Mouse (Mus musculus): ENCODE measurements around the gene Lamb3. TPM values are rescaled to one million over a fixed set of nuclear protein-coding genes. Genes with fewer than 3 reads are reported as not detected.

Gene Lamb3
- polyA plus RNA-seq, 1 experiment from 2014 or later, result 4.3 TPM

GRCm38 (mm10) chr1:193174143-193174733, 33.3 kb upstream of the Lamb3 start:
- Histone ChIP-seq H3K9me3 (ENCODE audit: control insufficient read depth, low read length) (no peaks in the 10 kb centered on the region), H3K4me1 (ENCODE audit: control insufficient read depth, insufficient read depth, low read length) (peaks cover 30% of the 10 kb centered on the region), H3K4me2 (ENCODE audit: low read depth, low read length) (peak overlapping the region; percentile 79), H3K4me3 (ENCODE audit: low read length) (peak overlapping the region; percentile 74), H3K27me3 (replicated peaks; ENCODE audit: control insufficient read depth, insufficient read depth, low read length) (no peaks in the 10 kb centered on the region), H3K9ac (ENCODE audit: low read depth, low read length) (peak overlapping the region; percentile 77), H3K27ac (ENCODE audit: low read length) (peak overlapping the region; percentile 82), H3K36me3 (ENCODE audit: control insufficient read depth, insufficient read depth, low read length) (no peaks in the 10 kb centered on the region)
- no peak for ATAC-seq
- WGBS, result 72% methylated on average over 13 of the region's 13 CpGs

GRCm38 (mm10) chr1:193181104-193181503, 26.4 kb upstream of the Lamb3 start:
- no peak overlapping the region for H3K4me3 ChIP-seq (ENCODE audit: low read length)
- H3K9ac ChIP-seq (ENCODE audit: low read depth, low read length), result no peak overlapping the region
- no peaks in the 10 kb centered on the region for H3K27me3 ChIP-seq (replicated peaks; ENCODE audit: control insufficient read depth, insufficient read depth, low read length)
- H3K9me3 ChIP-seq (ENCODE audit: control insufficient read depth, low read length), result no peaks in the 10 kb centered on the region
- ATAC-seq, result peak; percentile 77
- peak overlapping the region; percentile 59 for H3K27ac ChIP-seq (ENCODE audit: low read length)
- no peak overlapping the region for H3K4me2 ChIP-seq (ENCODE audit: low read depth, low read length)
- WGBS, result 57% methylated on average over 3 of the region's 3 CpGs
- H3K4me1 ChIP-seq (ENCODE audit: control insufficient read depth, insufficient read depth, low read length), result peaks cover 8% of the 10 kb centered on the region; the same call in 1 of the 2 replicates
- no peaks in the 10 kb centered on the region for H3K36me3 ChIP-seq (ENCODE audit: control insufficient read depth, insufficient read depth, low read length)

- ATAC-seq, result 0 out of 2 replicates have a peak, but pooled peaks have one; percentile 12
- H3K27me3 ChIP-seq (replicated peaks; ENCODE audit: control insufficient read depth, insufficient read depth, low read length), result no peaks in the 10 kb centered on the region
- no peaks in the 10 kb centered on the region for H3K9me3 ChIP-seq (ENCODE audit: control insufficient read depth, low read length)
- WGBS, result 52% methylated on average over 6 of the region's 6 CpGs
- no peaks in the 10 kb centered on the region for H3K36me3 ChIP-seq (ENCODE audit: control insufficient read depth, insufficient read depth, low read length)
- peaks cover 25% of the 10 kb centered on the region for H3K4me1 ChIP-seq (ENCODE audit: control insufficient read depth, insufficient read depth, low read length)
- no peak overlapping the region for H3K9ac ChIP-seq (ENCODE audit: low read depth, low read length)
- H3K27ac ChIP-seq (ENCODE audit: low read length), result peak overlapping the region; percentile 85
- H3K4me2 ChIP-seq (ENCODE audit: low read depth, low read length), result no peak overlapping the region
- no peak overlapping the region for H3K4me3 ChIP-seq (ENCODE audit: low read length)
These were observed 19.2 kb upstream of the Lamb3 start for GRCm38 (mm10) chr1:193188257-193188656.

- no peaks in the 10 kb centered on the region for H3K9me3 ChIP-seq (ENCODE audit: control insufficient read depth, low read length)
- ATAC-seq, result peak; percentile 96
- peak overlapping the region; percentile 85 for H3K27ac ChIP-seq (ENCODE audit: low read length)
- peak overlapping the region; percentile 35; the same call in 1 of the 2 replicates for H3K9ac ChIP-seq (ENCODE audit: low read depth, low read length)
- peak overlapping the region; percentile 11; the same call in 1 of the 2 replicates for H3K4me2 ChIP-seq (ENCODE audit: low read depth, low read length)
- H3K27me3 ChIP-seq (replicated peaks; ENCODE audit: control insufficient read depth, insufficient read depth, low read length), result no peaks in the 10 kb centered on the region
- no peaks in the 10 kb centered on the region for H3K36me3 ChIP-seq (ENCODE audit: control insufficient read depth, insufficient read depth, low read length)
- no peak overlapping the region for H3K4me3 ChIP-seq (ENCODE audit: low read length)
- peaks cover 25% of the 10 kb centered on the region for H3K4me1 ChIP-seq (ENCODE audit: control insufficient read depth, insufficient read depth, low read length)
- 14% methylated on average over 9 of the region's 9 CpGs for WGBS
These were observed 18.3 kb upstream of the Lamb3 start for GRCm38 (mm10) chr1:193189151-193189621.

- ATAC-seq, result peak; percentile 18; the same call in 1 of the 2 replicates
- H3K9ac ChIP-seq (ENCODE audit: low read depth, low read length), result no peak overlapping the region
- peak overlapping the region; percentile 85 for H3K27ac ChIP-seq (ENCODE audit: low read length)
- no peaks in the 10 kb centered on the region for H3K36me3 ChIP-seq (ENCODE audit: control insufficient read depth, insufficient read depth, low read length)
- no peak overlapping the region for H3K4me2 ChIP-seq (ENCODE audit: low read depth, low read length)
- WGBS, result 42% methylated on average over 3 of the region's 3 CpGs
- no peaks in the 10 kb centered on the region for H3K27me3 ChIP-seq (replicated peaks; ENCODE audit: control insufficient read depth, insufficient read depth, low read length)
- H3K9me3 ChIP-seq (ENCODE audit: control insufficient read depth, low read length), result no peaks in the 10 kb centered on the region
- peaks cover 25% of the 10 kb centered on the region for H3K4me1 ChIP-seq (ENCODE audit: control insufficient read depth, insufficient read depth, low read length)
- no peak overlapping the region for H3K4me3 ChIP-seq (ENCODE audit: low read length)
These were observed 17.7 kb upstream of the Lamb3 start for GRCm38 (mm10) chr1:193189771-193190170.

GRCm38 (mm10) chr1:193191675-193192283, 15.7 kb upstream of the Lamb3 start:
- Histone ChIP-seq H3K4me2 (ENCODE audit: low read depth, low read length) (no peak overlapping the region), H3K36me3 (ENCODE audit: control insufficient read depth, insufficient read depth, low read length) (no peaks in the 10 kb centered on the region), H3K4me1 (ENCODE audit: control insufficient read depth, insufficient read depth, low read length) (peaks cover 25% of the 10 kb centered on the region), H3K27me3 (replicated peaks; ENCODE audit: control insufficient read depth, insufficient read depth, low read length) (no peaks in the 10 kb centered on the region), H3K9ac (ENCODE audit: low read depth, low read length) (no peak overlapping the region), H3K9me3 (ENCODE audit: control insufficient read depth, low read length) (no peaks in the 10 kb centered on the region), H3K4me3 (ENCODE audit: low read length) (no peak overlapping the region), H3K27ac (ENCODE audit: low read length) (no peak overlapping the region)
- no peak for ATAC-seq
- 85% methylated on average over 7 of the region's 7 CpGs for WGBS

- Histone ChIP-seq H3K36me3 (ENCODE audit: control insufficient read depth, insufficient read depth, low read length) (no peaks in the 10 kb centered on the region), H3K9me3 (ENCODE audit: control insufficient read depth, low read length) (no peaks in the 10 kb centered on the region), H3K27ac (ENCODE audit: low read length) (no peak overlapping the region), H3K4me1 (ENCODE audit: control insufficient read depth, insufficient read depth, low read length) (peaks cover 9% of the 10 kb centered on the region), H3K27me3 (replicated peaks; ENCODE audit: control insufficient read depth, insufficient read depth, low read length) (no peaks in the 10 kb centered on the region), H3K9ac (ENCODE audit: low read depth, low read length) (no peak overlapping the region), H3K4me2 (ENCODE audit: low read depth, low read length) (no peak overlapping the region), H3K4me3 (ENCODE audit: low read length) (no peak overlapping the region)
- 76% methylated on average over 3 of the region's 3 CpGs for WGBS
- ATAC-seq, result no peak
These were observed 12.9 kb upstream of the Lamb3 start for GRCm38 (mm10) chr1:193194416-193195140.

- Histone ChIP-seq H3K9me3 (ENCODE audit: control insufficient read depth, low read length) (no peaks in the 10 kb centered on the region), H3K27ac (ENCODE audit: low read length) (no peak overlapping the region), H3K4me2 (ENCODE audit: low read depth, low read length) (no peak overlapping the region), H3K4me3 (ENCODE audit: low read length) (no peak overlapping the region), H3K36me3 (ENCODE audit: control insufficient read depth, insufficient read depth, low read length) (no peaks in the 10 kb centered on the region), H3K4me1 (ENCODE audit: control insufficient read depth, insufficient read depth, low read length) (peaks cover 2% of the 10 kb centered on the region), H3K27me3 (replicated peaks; ENCODE audit: control insufficient read depth, insufficient read depth, low read length) (no peaks in the 10 kb centered on the region), H3K9ac (ENCODE audit: low read depth, low read length) (no peak overlapping the region)
- WGBS, result 52% methylated on average over 3 of the region's 3 CpGs
- no peak for ATAC-seq
These were observed 12.2 kb upstream of the Lamb3 start for GRCm38 (mm10) chr1:193195169-193195810.

Data from intestine, embryonic 16.5 days (tissue).